Mouse (Mus musculus): Measurements from ENCODE around the gene Lgals3bp. TPM values are rescaled to one million over a fixed set of nuclear protein-coding genes. Genes with fewer than 3 reads are reported as not detected.

Gene Lgals3bp
- polyA plus RNA-seq, 1 experiment from 2014 or later = 4.8 TPM

- H3K27me3 ChIP-seq = no peaks in the 10 kb centered on the region
- peak within 1 kb of the TSS; percentile 89 for H3K4me3 ChIP-seq
- H3K36me3 ChIP-seq = peaks cover 30% of the 10 kb centered on the region
- H3K9ac ChIP-seq = peak within 1 kb of the TSS; percentile 98
- H3K4me1 ChIP-seq (replicated peaks) = peaks cover 45% of the 10 kb centered on the region
- peak within 1 kb of the TSS; percentile 76 for H3K4me2 ChIP-seq
- H3K27ac ChIP-seq = peak within 1 kb of the TSS; percentile 71
- H3K9me3 ChIP-seq = no peaks in the 10 kb centered on the region
- ATAC-seq (ENCODE audit: low FRiP score) = peak; percentile 91
- WGBS = under 1% methylated on average over 37 of the region's 50 CpGs
Observed at GRCm38 (mm10) chr11:118418834-118419504, 17.1 kb upstream of the Lgals3bp start, which contains the start of gene Cant1. Cant1 (minus strand) TSS chr11:118419086.

GRCm38 (mm10) chr11:118418442-118418833 lies 16.5 kb upstream of the Lgals3bp start:
- WGBS = 6% methylated on average over 12 of the region's 12 CpGs
- peak overlapping the region; percentile 71 for H3K27ac ChIP-seq
- H3K27me3 ChIP-seq = no peaks in the 10 kb centered on the region
- H3K4me2 ChIP-seq = peak overlapping the region; percentile 76
- H3K9me3 ChIP-seq = no peaks in the 10 kb centered on the region
- ATAC-seq (ENCODE audit: low FRiP score) = peak; percentile 58
- H3K4me1 ChIP-seq (replicated peaks) = peaks cover 43% of the 10 kb centered on the region
- H3K9ac ChIP-seq = peak overlapping the region; percentile 98
- peak overlapping the region; percentile 89 for H3K4me3 ChIP-seq
- H3K36me3 ChIP-seq = peaks cover 35% of the 10 kb centered on the region

GRCm38 (mm10) chr11:118417496-118417895 lies 15.6 kb upstream of the Lgals3bp start:
- no peak for ATAC-seq (ENCODE audit: low FRiP score)
- Histone ChIP-seq H3K9ac (peak overlapping the region; percentile 98), H3K36me3 (peaks cover 36% of the 10 kb centered on the region), H3K27ac (no peak overlapping the region), H3K4me2 (peak overlapping the region; percentile 76), H3K4me3 (peak overlapping the region; percentile 89), H3K4me1 (replicated peaks) (peaks cover 46% of the 10 kb centered on the region), H3K9me3 (no peaks in the 10 kb centered on the region), H3K27me3 (no peaks in the 10 kb centered on the region)
- WGBS = 96% methylated on average over 9 of the region's 9 CpGs

DNA sequence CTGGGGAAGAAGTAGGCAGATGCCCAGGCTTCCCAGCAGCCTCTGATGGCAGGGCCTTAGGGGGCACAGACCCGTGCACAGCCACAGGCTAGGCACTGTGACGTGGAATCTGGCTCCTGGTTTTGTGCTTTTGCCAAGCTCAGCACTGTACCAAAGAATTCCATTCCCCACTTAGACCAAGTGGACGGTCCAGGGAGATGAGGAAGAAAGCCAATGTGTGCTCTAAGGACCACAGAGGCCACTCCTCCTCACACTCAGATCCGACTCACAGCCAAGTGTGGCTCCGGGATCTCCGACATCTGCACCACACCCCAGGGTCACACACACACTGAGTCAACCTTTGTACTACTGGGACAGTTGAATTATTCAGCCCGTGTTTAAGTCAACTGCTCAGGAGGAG lies 14.2 kb upstream of the Lgals3bp start:
- Histone ChIP-seq H3K4me2 (no peak overlapping the region), H3K27ac (no peak overlapping the region), H3K4me3 (no peak overlapping the region), H3K9me3 (no peaks in the 10 kb centered on the region), H3K36me3 (peaks cover 47% of the 10 kb centered on the region), H3K9ac (no peak overlapping the region), H3K4me1 (replicated peaks) (peaks cover 46% of the 10 kb centered on the region), H3K27me3 (no peaks in the 10 kb centered on the region)
- ATAC-seq (ENCODE audit: low FRiP score) = no peak
- 76% methylated on average over 7 of the region's 7 CpGs for whole genome bisulfite sequencing

DNA sequence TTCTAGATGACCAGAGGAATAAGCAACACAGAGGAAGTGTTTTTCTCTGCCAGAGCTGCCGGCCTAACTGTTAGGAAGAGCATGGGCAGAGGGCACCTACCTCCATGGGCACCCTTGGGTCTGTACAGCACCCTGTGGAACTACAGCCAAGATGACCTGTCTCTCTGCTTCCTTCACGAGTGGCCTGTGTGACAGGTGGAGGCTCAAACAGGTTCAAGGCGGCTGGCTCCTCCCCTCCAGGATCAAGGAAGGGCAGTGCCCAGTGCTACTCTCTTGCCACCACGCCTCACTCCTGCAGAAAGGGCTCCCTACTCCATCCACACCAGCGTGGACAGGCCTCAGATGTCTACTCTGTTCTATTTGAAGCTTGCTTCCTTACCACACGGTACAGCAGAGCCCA lies 13.7 kb upstream of the Lgals3bp start:
- 89% methylated on average over 6 of the region's 6 CpGs for WGBS
- ATAC-seq (ENCODE audit: low FRiP score) = no peak
- Histone ChIP-seq H3K4me2 (no peak overlapping the region), H3K27ac (no peak overlapping the region), H3K36me3 (peaks cover 51% of the 10 kb centered on the region), H3K9ac (no peak overlapping the region), H3K27me3 (no peaks in the 10 kb centered on the region), H3K9me3 (no peaks in the 10 kb centered on the region), H3K4me3 (no peak overlapping the region), H3K4me1 (replicated peaks) (peaks cover 46% of the 10 kb centered on the region)

DNA sequence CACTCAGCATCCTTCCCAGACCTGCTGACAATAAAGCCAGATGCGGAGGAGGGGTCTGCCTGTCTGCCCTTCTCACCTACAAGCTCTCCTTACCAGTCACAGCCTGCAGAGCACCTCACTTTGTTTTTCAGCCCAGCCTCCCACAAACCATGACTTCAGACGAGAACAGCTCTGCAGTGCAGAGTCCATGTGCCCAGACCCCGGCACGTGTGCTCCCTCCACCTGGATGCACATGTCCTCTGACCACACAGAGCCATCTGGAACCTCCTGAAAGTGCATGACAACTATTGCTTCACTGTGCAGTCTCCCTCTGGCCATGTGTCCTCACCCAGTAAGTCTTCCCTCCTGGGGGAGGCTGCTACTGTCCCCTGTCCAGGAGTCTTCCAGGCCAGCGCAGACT lies 12.4 kb upstream of the Lgals3bp start:
- 94% methylated on average over 5 of the region's 5 CpGs for WGBS
- H3K9me3 ChIP-seq = no peaks in the 10 kb centered on the region
- no peak for ATAC-seq (ENCODE audit: low FRiP score)

GRCm38 (mm10) chr11:118413055-118413454 lies 11.2 kb upstream of the Lgals3bp start:
- Histone ChIP-seq H3K27ac (0 out of 2 replicates have a peak overlapping the region, but pooled peaks have one; percentile 8), H3K4me2 (no peak overlapping the region), H3K9me3 (no peaks in the 10 kb centered on the region), H3K9ac (0 out of 2 replicates have a peak overlapping the region, but pooled peaks have one; percentile 8), H3K4me1 (replicated peaks) (peaks cover 35% of the 10 kb centered on the region), H3K36me3 (peaks cover 76% of the 10 kb centered on the region), H3K27me3 (no peaks in the 10 kb centered on the region), H3K4me3 (no peak overlapping the region)
- 90% methylated on average over 4 of the region's 4 CpGs for WGBS
- no peak for ATAC-seq (ENCODE audit: low FRiP score)

More for the DNA sequence above, 12.4 kb upstream of the Lgals3bp start:
- Histone ChIP-seq H3K9ac (no peak overlapping the region), H3K4me2 (no peak overlapping the region), H3K27me3 (no peaks in the 10 kb centered on the region), H3K4me1 (replicated peaks) (peaks cover 40% of the 10 kb centered on the region), H3K27ac (no peak overlapping the region), H3K36me3 (peaks cover 65% of the 10 kb centered on the region), H3K4me3 (no peak overlapping the region)

DNA sequence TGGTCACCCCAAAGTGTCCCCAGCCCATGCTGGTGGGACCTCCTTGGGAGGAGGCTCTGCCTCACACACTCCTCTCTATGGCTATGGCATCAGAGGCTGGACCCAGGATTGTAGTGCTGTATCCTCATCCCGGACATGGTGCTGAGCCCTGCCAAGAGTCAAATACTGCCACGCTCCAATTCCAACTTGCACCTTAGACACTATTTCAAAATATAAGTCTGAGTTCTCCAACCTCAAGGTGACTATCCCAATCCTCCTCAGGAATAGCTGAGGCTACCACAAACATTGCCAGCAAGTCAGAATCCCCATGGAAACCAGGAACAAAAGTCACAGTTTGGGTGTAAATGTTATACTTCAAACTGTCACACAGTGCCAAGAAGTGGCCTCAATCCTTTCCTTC lies 10.7 kb upstream of the Lgals3bp start:
- Histone ChIP-seq H3K27me3 (no peaks in the 10 kb centered on the region), H3K9ac (no peak overlapping the region), H3K4me1 (replicated peaks) (peaks cover 31% of the 10 kb centered on the region), H3K9me3 (no peaks in the 10 kb centered on the region), H3K4me3 (no peak overlapping the region), H3K36me3 (peaks cover 81% of the 10 kb centered on the region), H3K4me2 (no peak overlapping the region), H3K27ac (0 out of 2 replicates have a peak overlapping the region, but pooled peaks have one; percentile 8)
- WGBS = 100% methylated on average over 2 of the region's 2 CpGs
- no peak for ATAC-seq (ENCODE audit: low FRiP score)

DNA sequence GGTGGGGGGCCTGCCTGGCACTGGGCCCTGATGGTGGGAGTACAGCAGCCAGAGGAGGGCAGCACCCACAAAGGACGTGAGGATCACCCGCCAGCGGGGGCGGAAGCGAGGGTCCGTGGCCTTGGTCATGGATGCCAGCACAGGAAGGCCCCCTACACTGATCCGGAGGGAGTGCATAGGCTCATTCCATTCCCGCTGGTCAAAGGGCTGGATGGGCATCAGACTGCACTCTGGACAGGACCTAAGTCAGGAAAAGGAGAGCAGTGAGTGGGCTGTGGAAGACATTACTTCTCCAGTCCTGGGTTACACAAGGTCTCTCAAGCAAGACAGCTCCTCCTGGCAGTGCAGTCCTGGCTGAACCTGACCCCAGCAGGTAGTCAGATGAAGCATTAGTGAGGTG lies 9.4 kb upstream of the Lgals3bp start:
- Histone ChIP-seq H3K27me3 (no peaks in the 10 kb centered on the region), H3K36me3 (peaks cover 87% of the 10 kb centered on the region), H3K27ac (no peak overlapping the region), H3K4me3 (no peak overlapping the region), H3K9me3 (no peaks in the 10 kb centered on the region), H3K9ac (no peak overlapping the region), H3K4me1 (replicated peaks) (peaks cover 18% of the 10 kb centered on the region), H3K4me2 (no peak overlapping the region)
- WGBS = 93% methylated on average over 8 of the region's 8 CpGs
- ATAC-seq (ENCODE audit: low FRiP score) = no peak

- H3K4me3 ChIP-seq = no peak overlapping the region
- WGBS = 92% methylated on average over 10 of the region's 10 CpGs
- no peak overlapping the region for H3K9ac ChIP-seq
- H3K36me3 ChIP-seq = peaks cover 87% of the 10 kb centered on the region
- H3K4me1 ChIP-seq (replicated peaks) = peaks cover 10% of the 10 kb centered on the region
- H3K4me2 ChIP-seq = no peak overlapping the region
- H3K9me3 ChIP-seq = no peaks in the 10 kb centered on the region
- ATAC-seq (ENCODE audit: low FRiP score) = no peak
- H3K27me3 ChIP-seq = no peaks in the 10 kb centered on the region
- no peak overlapping the region for H3K27ac ChIP-seq
Observed at GRCm38 (mm10) chr11:118410479-118410878, 8.6 kb upstream of the Lgals3bp start.

- H3K9ac ChIP-seq = no peak overlapping the region
- H3K9me3 ChIP-seq = no peaks in the 10 kb centered on the region
- no peak overlapping the region for H3K4me3 ChIP-seq
- H3K27ac ChIP-seq = no peak overlapping the region
- ATAC-seq (ENCODE audit: low FRiP score) = no peak
- 91% methylated on average over 1 of the region's 1 CpGs for WGBS
- no peak overlapping the region for H3K4me2 ChIP-seq
- no peaks in the 10 kb centered on the region for H3K27me3 ChIP-seq
- H3K4me1 ChIP-seq (replicated peaks) = peaks cover 10% of the 10 kb centered on the region
- peaks cover 87% of the 10 kb centered on the region for H3K36me3 ChIP-seq
Observed at GRCm38 (mm10) chr11:118410073-118410444, 8.2 kb upstream of the Lgals3bp start.

GRCm38 (mm10) chr11:118409106-118410072 lies 7.5 kb upstream of the Lgals3bp start:
- no peaks in the 10 kb centered on the region for H3K9me3 ChIP-seq
- H3K4me2 ChIP-seq = no peak overlapping the region
- ATAC-seq (ENCODE audit: low FRiP score) = no peak
- WGBS = 90% methylated on average over 12 of the region's 12 CpGs
- H3K27ac ChIP-seq = no peak overlapping the region
- no peaks in the 10 kb centered on the region for H3K27me3 ChIP-seq
- H3K4me3 ChIP-seq = no peak overlapping the region
- peaks cover 10% of the 10 kb centered on the region for H3K4me1 ChIP-seq (replicated peaks)
- H3K36me3 ChIP-seq = peaks cover 80% of the 10 kb centered on the region
- H3K9ac ChIP-seq = no peak overlapping the region
